Mouse (Mus musculus) heart, embryonic 16.5 days (tissue): ENCODE measurements at regions not wholly inside any gene's neighbourhood (a gene's known extent, or its start where the extent isn't known, plus 50 kb on each side); places are given as distances from the start of the nearest gene placed in this dataset.

ENCODE experiments used
- ATAC-seq: fragments of 200-750 bp; cut with Nextera tagmentation; replicated peaks from 2 replicates; pipeline ENCODE4 v1.8.0; 2017; ENCODE audit warnings: moderate number of reproducible peaks; ENCODE audit not compliant: insufficient read depth, low FRiP score; ENCODE audit errors: extremely low read depth
- H3K27ac ChIP-seq: fragments of 300-500 bp; sonication (generic); 2 replicates; pipeline ENCODE4 v1.5.1; 2014; ENCODE audit warnings: mild to moderate bottlenecking, low read length, control low read depth, moderate library complexity
- H3K27me3 ChIP-seq: fragments of 300-500 bp; sonication (generic); 2 replicates; pipeline ENCODE4 v1.6.1; 2014; ENCODE audit warnings: low read length, mixed read lengths; ENCODE audit not compliant: control insufficient read depth, insufficient read depth
- H3K36me3 ChIP-seq: fragments of 300-500 bp; sonication (generic); 2 replicates; pipeline ENCODE4 v1.6.1; 2014; ENCODE audit not compliant: control insufficient read depth, insufficient read depth
- H3K4me1 ChIP-seq: fragments of 300-500 bp; sonication (generic); 2 replicates; pipeline ENCODE4 v1.6.1; 2014; ENCODE audit warnings: low read length, mixed read lengths; ENCODE audit not compliant: control insufficient read depth, insufficient read depth
- H3K4me2 ChIP-seq: fragments of 300-500 bp; sonication (generic); 2 replicates; pipeline ENCODE4 v1.6.1; 2014; ENCODE audit warnings: low read depth, mild to moderate bottlenecking, control low read depth, low read length
- H3K4me3 ChIP-seq: fragments of 300-500 bp; sonication (generic); 2 replicates; pipeline ENCODE4 v1.5.1; 2014; ENCODE audit warnings: mild to moderate bottlenecking, control low read depth, low read length
- H3K9ac ChIP-seq: fragments of 300-500 bp; sonication (generic); 2 replicates; pipeline ENCODE4 v1.6.1; 2014; ENCODE audit warnings: low read length, control low read depth
- H3K9me3 ChIP-seq: fragments of 300-500 bp; sonication (generic); replicated peaks from 2 replicates; pipeline ENCODE4 v1.6.1; 2016; ENCODE audit warnings: low read length; ENCODE audit not compliant: control insufficient read depth
- WGBS: fragments of 180-500 bp; shearing (Covaris S2); extraction: QIAGEN DNeasy Blood & Tissue Kit; methylation state at CpG from one replicate; pipeline ENCODE4 v1.1.7; 2014; 5-methylcytosine and 5-hydroxymethylcytosine counted together

GRCm38 (mm10) chr13:113736468-113736867 lies 57.8 kb upstream of the Arl15 start:
- no peak for ATAC-seq
- H3K4me1 ChIP-seq, result no peaks in the 10 kb centered on the region
- no peak overlapping the region for H3K4me3 ChIP-seq
- WGBS, result 87% methylated on average over 13 of the region's 13 CpGs
- H3K27me3 ChIP-seq, result no peaks in the 10 kb centered on the region
- H3K9ac ChIP-seq, result no peak overlapping the region
- no peaks in the 10 kb centered on the region for H3K9me3 ChIP-seq
- H3K4me2 ChIP-seq, result no peak overlapping the region
- no peak overlapping the region for H3K27ac ChIP-seq
- no peaks in the 10 kb centered on the region for H3K36me3 ChIP-seq

GRCm38 (mm10) chr13:113735611-113736285 lies 58.6 kb upstream of the Arl15 start:
- no peak for ATAC-seq
- WGBS, result 61% methylated on average over 18 of the region's 18 CpGs
- Histone ChIP-seq H3K4me1 (0 out of 2 replicates have a peak, but pooled peaks cover under 1% of the 10 kb centered on the region), H3K9ac (no peak overlapping the region), H3K27ac (no peak overlapping the region), H3K9me3 (no peaks in the 10 kb centered on the region), H3K4me3 (no peak overlapping the region), H3K36me3 (no peaks in the 10 kb centered on the region), H3K27me3 (no peaks in the 10 kb centered on the region), H3K4me2 (no peak overlapping the region)

DNA sequence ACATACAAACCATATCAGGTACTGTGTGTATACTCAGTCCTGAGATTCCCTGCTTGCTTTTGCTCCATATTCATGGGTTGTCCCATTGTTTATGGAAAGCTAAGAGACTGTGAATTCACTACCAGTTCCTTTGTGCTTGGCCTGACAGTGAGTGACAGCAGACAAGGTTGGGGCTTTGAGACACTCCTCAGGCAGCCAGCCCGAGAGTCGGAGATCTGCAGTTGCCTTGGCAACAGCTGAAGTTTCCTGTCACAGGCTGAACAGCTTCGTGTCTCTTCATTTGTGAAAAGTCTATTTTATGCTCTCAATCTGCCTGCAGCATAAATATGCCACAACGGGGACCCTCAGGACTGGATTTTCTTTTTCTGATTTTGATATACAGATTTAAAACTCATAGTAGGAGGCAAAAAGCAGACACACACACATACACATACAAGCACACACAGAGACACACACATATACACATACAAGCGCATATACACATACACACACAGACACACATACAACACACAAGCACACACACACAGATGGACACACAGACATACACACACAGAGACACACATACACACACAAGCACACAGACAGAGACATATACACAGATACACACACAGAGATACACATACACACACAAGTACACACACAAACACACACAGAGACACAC lies 60.0 kb upstream of the Arl15 start:
- Histone ChIP-seq H3K4me3 (no peak overlapping the region), H3K4me1 (0 out of 2 replicates have a peak, but pooled peaks cover 2% of the 10 kb centered on the region), H3K36me3 (no peaks in the 10 kb centered on the region), H3K9ac (no peak overlapping the region), H3K9me3 (no peaks in the 10 kb centered on the region), H3K4me2 (no peak overlapping the region), H3K27ac (no peak overlapping the region; the same call in 1 of the 2 replicates), H3K27me3 (no peaks in the 10 kb centered on the region)
- WGBS, result 34% methylated on average over 5 of the region's 5 CpGs
- no peak for ATAC-seq

- no peak overlapping the region; the same call in 1 of the 2 replicates for H3K27ac ChIP-seq
- no peaks in the 10 kb centered on the region for H3K27me3 ChIP-seq
- no peaks in the 10 kb centered on the region for H3K9me3 ChIP-seq
- H3K4me1 ChIP-seq, result 0 out of 2 replicates have a peak, but pooled peaks cover 2% of the 10 kb centered on the region
- H3K9ac ChIP-seq, result no peak overlapping the region
- ATAC-seq, result no peak
- H3K4me2 ChIP-seq, result no peak overlapping the region
- 68% methylated on average over 2 of the region's 2 CpGs for WGBS
- H3K36me3 ChIP-seq, result no peaks in the 10 kb centered on the region
- H3K4me3 ChIP-seq, result no peak overlapping the region
Measured at GRCm38 (mm10) chr13:113733734-113734133, 60.6 kb upstream of the Arl15 start.

GRCm38 (mm10) chr13:113730776-113731400 lies 63.4 kb upstream of the Arl15 start:
- H3K27ac ChIP-seq, result peak overlapping the region; percentile 38
- WGBS, result 48% methylated on average over 8 of the region's 8 CpGs
- H3K4me2 ChIP-seq, result no peak overlapping the region

GRCm38 (mm10) chr13:113730062-113730775 lies 64.1 kb upstream of the Arl15 start:
- Histone ChIP-seq H3K9me3 (no peaks in the 10 kb centered on the region), H3K4me3 (no peak overlapping the region), H3K4me1 (0 out of 2 replicates have a peak, but pooled peaks cover 2% of the 10 kb centered on the region), H3K4me2 (no peak overlapping the region), H3K9ac (no peak overlapping the region), H3K36me3 (no peaks in the 10 kb centered on the region), H3K27me3 (no peaks in the 10 kb centered on the region), H3K27ac (peak overlapping the region; percentile 38; the same call in 1 of the 2 replicates)
- 70% methylated on average over 6 of the region's 6 CpGs for WGBS
- peak; percentile 49 for ATAC-seq

More at GRCm38 (mm10) chr13:113730776-113731400, 63.4 kb upstream of the Arl15 start:
- H3K27me3 ChIP-seq, result no peaks in the 10 kb centered on the region
- H3K9ac ChIP-seq, result no peak overlapping the region
- H3K9me3 ChIP-seq, result no peaks in the 10 kb centered on the region
- ATAC-seq, result no peak
- H3K4me3 ChIP-seq, result no peak overlapping the region
- H3K4me1 ChIP-seq, result 0 out of 2 replicates have a peak, but pooled peaks cover 2% of the 10 kb centered on the region
- no peaks in the 10 kb centered on the region for H3K36me3 ChIP-seq

- WGBS, result 71% methylated on average over 1 of the region's 1 CpGs
- H3K9me3 ChIP-seq, result no peaks in the 10 kb centered on the region
- no peak overlapping the region for H3K9ac ChIP-seq
- H3K27ac ChIP-seq, result no peak overlapping the region
- no peak overlapping the region for H3K4me3 ChIP-seq
- H3K27me3 ChIP-seq, result no peaks in the 10 kb centered on the region
- H3K4me1 ChIP-seq, result 0 out of 2 replicates have a peak, but pooled peaks cover 2% of the 10 kb centered on the region
- H3K36me3 ChIP-seq, result no peaks in the 10 kb centered on the region
- H3K4me2 ChIP-seq, result no peak overlapping the region
- no peak for ATAC-seq
Measured at GRCm38 (mm10) chr13:113729574-113729973, 64.7 kb upstream of the Arl15 start.

GRCm38 (mm10) chr13:113728111-113728510 lies 64.6 kb upstream of the Hspb3 start:
- 0 out of 2 replicates have a peak, but pooled peaks cover 2% of the 10 kb centered on the region for H3K4me1 ChIP-seq
- H3K4me3 ChIP-seq, result no peak overlapping the region
- no peaks in the 10 kb centered on the region for H3K9me3 ChIP-seq
- no peak overlapping the region for H3K9ac ChIP-seq
- ATAC-seq, result no peak
- H3K27ac ChIP-seq, result no peak overlapping the region
- H3K27me3 ChIP-seq, result no peaks in the 10 kb centered on the region
- H3K36me3 ChIP-seq, result no peaks in the 10 kb centered on the region
- no peak overlapping the region for H3K4me2 ChIP-seq
- WGBS, result 57% methylated on average over 5 of the region's 5 CpGs
